Mouse (Mus musculus): ENCODE data around the gene Acsf3.

Gene Acsf3

GRCm38 (mm10) chr8:122775285-122776155 lies at the start of gene Acsf3:
TSS of gene Acsf3 (plus strand) at chr8:122775486.
- ATAC-seq (ENCODE audit: low TSS enrichment) = peak; percentile 44; the same call in 1 of the 2 replicates

DNA sequence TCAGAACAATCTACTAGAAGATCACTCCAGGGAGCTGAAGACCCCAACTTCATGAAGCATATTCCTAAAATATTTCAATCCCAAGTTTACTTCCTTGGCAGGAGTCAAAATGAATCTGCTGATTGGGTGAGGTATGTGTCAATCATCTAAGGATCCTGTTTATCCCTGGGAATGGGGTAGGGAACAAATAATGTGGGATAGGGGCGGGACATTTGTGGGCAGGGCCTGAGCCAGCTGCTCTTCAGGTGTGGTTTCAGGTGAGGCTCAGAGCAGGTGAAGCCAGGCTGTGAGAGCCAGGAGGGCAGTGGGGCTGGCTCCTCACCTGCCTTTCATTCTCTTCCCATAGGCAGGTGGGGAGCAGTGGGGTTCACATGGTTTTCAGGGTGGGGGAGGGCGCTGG lies 48.5 kb upstream of the Acsf3 start:
- ATAC-seq (ENCODE audit: low TSS enrichment) = no peak

DNA sequence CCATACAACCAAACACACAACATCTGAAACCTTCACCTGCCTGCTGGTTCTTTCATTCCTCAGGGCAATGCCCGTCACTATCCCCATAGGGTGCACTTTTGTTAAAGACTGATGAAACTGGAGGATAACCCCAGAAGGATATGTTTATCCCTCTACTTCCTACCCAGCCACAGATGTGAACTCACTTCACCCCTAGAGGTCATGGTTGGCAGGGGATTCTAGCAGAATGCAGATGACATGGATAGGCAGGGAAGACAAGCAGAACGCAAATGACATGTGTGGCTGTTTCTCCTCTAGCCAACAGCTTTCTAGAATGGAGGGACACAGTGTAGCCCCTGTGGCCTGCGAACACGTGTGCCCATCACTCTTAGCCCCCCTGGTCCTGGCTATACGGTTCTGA lies 47.9 kb upstream of the Acsf3 start:
- no peak for ATAC-seq (ENCODE audit: low TSS enrichment)

- ATAC-seq (ENCODE audit: low TSS enrichment) = no peak
Observed at GRCm38 (mm10) chr8:122728630-122729029, 46.7 kb upstream of the Acsf3 start.

DNA sequence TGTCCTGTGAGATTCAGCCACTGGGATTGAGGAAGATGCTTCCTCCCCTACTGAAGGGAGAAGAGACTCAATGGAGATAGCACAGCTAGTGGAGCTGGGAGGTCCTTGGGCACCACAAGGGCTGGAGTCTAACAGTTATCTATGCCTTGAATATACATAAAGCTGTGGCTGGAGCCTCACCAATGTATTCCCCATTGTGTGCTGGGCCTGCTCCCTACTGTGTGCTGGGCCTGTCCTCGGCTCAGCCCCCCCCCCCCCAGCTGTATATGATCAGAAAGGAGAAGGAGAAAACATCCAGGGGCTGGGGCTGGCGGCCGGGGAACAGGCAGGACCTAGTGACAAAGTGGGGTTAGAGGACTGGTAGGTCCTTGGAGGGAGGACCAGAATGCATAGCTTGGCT lies 40.2 kb upstream of the Acsf3 start:
- no peak for ATAC-seq (ENCODE audit: low TSS enrichment)

- no peak for ATAC-seq (ENCODE audit: low TSS enrichment)
Observed at GRCm38 (mm10) chr8:122735542-122736473, 39.5 kb upstream of the Acsf3 start.

- no peak for ATAC-seq (ENCODE audit: low TSS enrichment)
Observed at GRCm38 (mm10) chr8:122736623-122737022, 38.7 kb upstream of the Acsf3 start.

- no peak for ATAC-seq (ENCODE audit: low TSS enrichment)
Observed at GRCm38 (mm10) chr8:122737071-122737470, 38.2 kb upstream of the Acsf3 start.

DNA sequence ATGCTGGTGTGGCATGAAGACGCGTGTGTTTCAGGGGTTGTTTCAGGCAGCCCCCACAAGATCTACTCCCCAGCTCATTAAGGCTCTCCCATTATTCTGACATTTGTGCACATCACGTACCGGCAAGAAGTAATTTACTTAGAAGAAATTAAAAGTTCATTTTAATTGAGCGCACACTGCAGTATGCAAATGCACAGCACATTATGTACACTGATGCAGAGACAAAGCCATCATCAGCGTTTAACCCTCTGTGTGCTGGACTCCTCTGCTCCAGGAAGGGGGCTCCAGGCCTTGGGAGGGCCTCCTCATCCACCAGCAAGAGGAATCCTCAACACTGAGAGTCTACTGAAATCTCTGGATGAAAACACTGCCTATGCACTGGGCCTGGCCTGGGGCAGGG lies 37.4 kb upstream of the Acsf3 start:
- ATAC-seq (ENCODE audit: low TSS enrichment) = no peak

- no peak for ATAC-seq (ENCODE audit: low TSS enrichment)
Observed at GRCm38 (mm10) chr8:122739102-122739725, 36.1 kb upstream of the Acsf3 start.

- no peak for ATAC-seq (ENCODE audit: low TSS enrichment)
Observed at GRCm38 (mm10) chr8:122742471-122742870, 32.8 kb upstream of the Acsf3 start.

- ATAC-seq (ENCODE audit: low TSS enrichment) = no peak
Observed at GRCm38 (mm10) chr8:122745022-122745749, 30.1 kb upstream of the Acsf3 start.

- ATAC-seq (ENCODE audit: low TSS enrichment) = 0 out of 2 replicates have a peak, but pooled peaks have one; percentile 15
Observed at GRCm38 (mm10) chr8:122745750-122746275, 29.5 kb upstream of the Acsf3 start.

- no peak for ATAC-seq (ENCODE audit: low TSS enrichment)
Observed at GRCm38 (mm10) chr8:122746439-122746838, 28.8 kb upstream of the Acsf3 start.

- no peak for ATAC-seq (ENCODE audit: low TSS enrichment)
Observed at GRCm38 (mm10) chr8:122747825-122748224, 27.5 kb upstream of the Acsf3 start.

GRCm38 (mm10) chr8:122749333-122749958 lies 25.8 kb upstream of the Acsf3 start:
- ATAC-seq (ENCODE audit: low TSS enrichment) = peak; percentile 43; the same call in 1 of the 2 replicates

GRCm38 (mm10) chr8:122751342-122751741 lies 23.9 kb upstream of the Acsf3 start:
- ATAC-seq (ENCODE audit: low TSS enrichment) = no peak

- peak; percentile 48 for ATAC-seq (ENCODE audit: low TSS enrichment)
Observed at GRCm38 (mm10) chr8:122752111-122752721, 23.1 kb upstream of the Acsf3 start.

DNA sequence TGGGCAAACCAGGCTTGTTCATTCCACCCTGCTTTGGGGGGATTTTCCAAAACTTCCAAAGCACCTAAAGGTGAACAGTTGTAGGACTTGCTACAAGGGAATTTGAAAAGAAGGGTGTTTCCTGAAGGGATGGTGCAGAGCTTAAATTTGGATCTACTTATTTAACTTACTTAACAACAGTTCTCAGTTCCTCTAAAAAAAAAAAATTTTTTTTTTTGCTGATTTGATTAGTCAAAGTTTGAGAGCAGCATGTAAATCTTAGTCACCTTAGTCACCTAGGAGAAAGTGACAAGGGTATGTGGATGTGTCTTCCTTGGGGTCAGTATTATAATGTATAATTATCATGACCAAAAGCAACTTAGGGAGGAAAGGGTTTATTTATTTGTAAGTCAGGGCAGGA lies 16.7 kb upstream of the Acsf3 start:
- ATAC-seq (ENCODE audit: low TSS enrichment) = no peak

GRCm38 (mm10) chr8:122760116-122760515 lies 15.2 kb upstream of the Acsf3 start:
- ATAC-seq (ENCODE audit: low TSS enrichment) = no peak

Measured in frontal cortex, adult (tissue).